In genomic region chr17:35219601-35220041, GRCm38 (mm10) we compare ENCODE assay signal across 10 mouse cellular contexts. TPM values are rescaled to one million over a fixed set of nuclear protein-coding genes. Genes with fewer than 3 reads are reported as not detected.
A peak's percentile ranks its signal among the peaks of the same experiment; 100 is the strongest.
DNase-seq lines count a peak whose midpoint lies in the region; ATAC-seq and TF ChIP-seq lines count a peak whose summit lies in the region.
"Had no signal": no experiment of that assay in that cellular context is flagged by ENCODE, and none has a peak within 500 bp of the region (broad histone marks: within the 10 kb centered on the region; RNA-seq: fewer than 3 reads in every experiment).

No protein-coding gene starts in this region.

- H3K9me3 ChIP-seq in heart, embryonic 11.5 days (replicated peaks; ENCODE audit: control insufficient read depth, low read length), result no peaks in the 10 kb centered on the region
- H3K9me3 ChIP-seq in liver, postnatal 0 days (ENCODE audit: low read length), result no peaks in the 10 kb centered on the region
- no peaks in the 10 kb centered on the region for H3K9me3 ChIP-seq in forebrain, embryonic 15.5 days
- H3K9me3 ChIP-seq: limb, embryonic 12.5 days had no signal

- H3K4me3 ChIP-seq in heart, embryonic 11.5 days (ENCODE audit: low read depth, low read length), result no peak overlapping the region
- H3K4me3 ChIP-seq in brown adipose tissue, adult 24 weeks (ENCODE audit: insufficient read depth, low read depth, low read length), result peak overlapping the region; percentile 25; the same call in 1 of the 2 replicates
- H3K4me3 ChIP-seq in liver, postnatal 0 days (ENCODE audit: low read depth, low read length), result no peak overlapping the region
- no peak overlapping the region for H3K4me3 ChIP-seq in forebrain, embryonic 15.5 days
- H3K4me3 ChIP-seq: limb, embryonic 12.5 days had no signal

- 61% methylated on average over 6 of the region's 6 CpGs for WGBS in heart, embryonic 11.5 days (ENCODE audit: insufficient replicate concordance)
- WGBS in liver, postnatal 0 days (ENCODE audit: insufficient replicate concordance), result 18% methylated on average over 6 of the region's 6 CpGs
- WGBS in forebrain, embryonic 15.5 days, result 90% methylated on average over 6 of the region's 6 CpGs

- H3K27me3 ChIP-seq in heart, embryonic 11.5 days (ENCODE audit: control insufficient read depth, insufficient read depth, low read length), result no peaks in the 10 kb centered on the region
- H3K27me3 ChIP-seq in liver, postnatal 0 days (ENCODE audit: insufficient read depth, low read length), result peaks cover 4% of the 10 kb centered on the region; the same call in 1 of the 2 replicates
- no peaks in the 10 kb centered on the region for H3K27me3 ChIP-seq in forebrain, embryonic 15.5 days
- H3K27me3 ChIP-seq: limb, embryonic 12.5 days had no signal

- H3K27ac ChIP-seq in heart, embryonic 11.5 days (ENCODE audit: low read depth, low read length), result peak overlapping the region; percentile 29; the same call in 1 of the 2 replicates
- H3K27ac ChIP-seq in brown adipose tissue, adult 24 weeks (replicated peaks; ENCODE audit: low read depth, low read length), result peak overlapping the region; percentile 98
- peak overlapping the region; percentile 80 for H3K27ac ChIP-seq in liver, postnatal 0 days (ENCODE audit: low read depth)
- no peak overlapping the region for H3K27ac ChIP-seq in forebrain, embryonic 15.5 days (replicated peaks)
- H3K27ac ChIP-seq: limb, embryonic 12.5 days had no signal

- TF ChIP-seq EP300 in liver, postnatal 0 days (IDR thresholded peaks at IDR 0.05; ENCODE audit: low read depth), result no peak

- no peak for TF ChIP-seq CTCF in liver, postnatal 0 days (IDR thresholded peaks at IDR 0.05; ENCODE audit: low read depth)

- H3K4me2 ChIP-seq in heart, embryonic 11.5 days, result no peak overlapping the region
- H3K4me2 ChIP-seq in liver, postnatal 0 days (ENCODE audit: low read depth, low read length), result peak overlapping the region; percentile 56; the same call in 1 of the 2 replicates
- no peak overlapping the region for H3K4me2 ChIP-seq in forebrain, embryonic 15.5 days (replicated peaks)
- H3K4me2 ChIP-seq: limb, embryonic 12.5 days had no signal

- no peak overlapping the region for H3K9ac ChIP-seq in heart, embryonic 11.5 days (ENCODE audit: low read depth, low read length)
- H3K9ac ChIP-seq in liver, postnatal 0 days (replicated peaks), result no peak overlapping the region
- no peak overlapping the region for H3K9ac ChIP-seq in forebrain, embryonic 15.5 days (replicated peaks)
- H3K9ac ChIP-seq: limb, embryonic 12.5 days had no signal

- 0 out of 2 replicates have a peak, but pooled peaks cover 2% of the 10 kb centered on the region for H3K36me3 ChIP-seq in heart, embryonic 11.5 days (ENCODE audit: control insufficient read depth, insufficient read depth, low read length)
- peaks cover 9% of the 10 kb centered on the region; the same call in 1 of the 2 replicates for H3K36me3 ChIP-seq in liver, postnatal 0 days (replicated peaks; ENCODE audit: insufficient read depth, low read length)
- H3K36me3 ChIP-seq in forebrain, embryonic 15.5 days, result peaks cover 18% of the 10 kb centered on the region

- DNase-seq in heart, postnatal 10 days, result no peak
- peak; percentile 74 for DNase-seq in A20 (ENCODE audit: low read depth, low spot score)
- no peak for DNase-seq in liver, postnatal 0 days
- no peak for DNase-seq in ovary, postnatal 10 days (ENCODE audit: low spot score)
- DNase-seq: gastrocnemius, postnatal 36 days had no signal

- peaks cover 19% of the 10 kb centered on the region for H3K4me1 ChIP-seq in heart, embryonic 11.5 days (ENCODE audit: control insufficient read depth, insufficient read depth, low read length)
- H3K4me1 ChIP-seq in brown adipose tissue, adult 24 weeks (ENCODE audit: control insufficient read depth, insufficient read depth, insufficient read length, low read length), result peaks cover 16% of the 10 kb centered on the region
- H3K4me1 ChIP-seq in liver, postnatal 0 days (ENCODE audit: insufficient read depth), result peaks cover 32% of the 10 kb centered on the region
- no peaks in the 10 kb centered on the region for H3K4me1 ChIP-seq in forebrain, embryonic 15.5 days
- H3K4me1 ChIP-seq: limb, embryonic 12.5 days had no signal

- intact Hi-C loops in heart, postnatal 10 days (cut with DNase I), result loop anchor here (2.0 kb wide), 1 partner anchor 19 kb away; no protein-coding TSS in a partner anchor

- no peak for ATAC-seq in heart, embryonic 11.5 days (replicated peaks; ENCODE audit: insufficient number of reproducible peaks, low FRiP score, low TSS enrichment)
- ATAC-seq in liver, postnatal 0 days, result peak; percentile 16; the same call in 1 of the 2 replicates
- ATAC-seq in erythroid progenitor cell, adult 5-6 weeks (replicated peaks; ENCODE audit: low FRiP score, poor library complexity, severe bottlenecking), result no peak
- ATAC-seq in forebrain, embryonic 15.5 days (replicated peaks), result no peak

RNA-seq across cellular contexts. Expression of gene Gm16181, which starts 1.0 kb away (rescaled TPM):
- 0.44 TPM in 1 of 2 replicates, not detected in the other for polyA plus RNA-seq in heart, embryonic 11.5 days (2014; fragmentation: Nextera tagmentation; extraction: Ambion mirVana)
- under 1 TPM in 1 of 2 experiments, not detected in 1; 0.84 TPM for total RNA-seq in heart, postnatal 10 days (2021)
- polyA plus RNA-seq in brown adipose tissue, adult 24 weeks (2012; ENCODE audit: insufficient read depth, insufficient read length, missing spikeins), result not detected in 2 replicates
- 0.22 TPM in 2 replicates for polyA plus RNA-seq in liver, postnatal 0 days (2015; fragmentation: Nextera tagmentation; extraction: Ambion mirVana)
- not detected in 2 replicates for total RNA-seq in erythroid progenitor cell, adult 5-6 weeks (2015; ENCODE audit: low replicate concordance)
- total RNA-seq in erythroid progenitor cell, adult 5-6 weeks (2017; ENCODE audit: low replicate concordance), result not detected in 2 replicates
- polyA plus RNA-seq in forebrain, embryonic 15.5 days (2015; fragmentation: Nextera tagmentation; extraction: Ambion mirVana), result 0.61 and 1.1 TPM in 2 replicates
- total RNA-seq: gastrocnemius, postnatal 36 days had no signal

RNA-seq across cellular contexts. Expression of gene Atp6v1g2, which starts 13.8 kb away (rescaled TPM):
- polyA plus RNA-seq in heart, embryonic 11.5 days (2014; fragmentation: Nextera tagmentation; extraction: Ambion mirVana), result 9.3 and 10.1 TPM in 2 replicates
- total RNA-seq in heart, postnatal 10 days (2021), result 1 to 10 TPM; 4.9 to 5.7 TPM
- 2.7 and 4.0 TPM in 2 replicates for polyA plus RNA-seq in brown adipose tissue, adult 24 weeks (2012; ENCODE audit: insufficient read depth, insufficient read length, missing spikeins)
- 0.98 and 1.3 TPM in 2 replicates for polyA plus RNA-seq in liver, postnatal 0 days (2015; fragmentation: Nextera tagmentation; extraction: Ambion mirVana)
- 6.1 TPM in 1 of 2 replicates, not detected in the other for total RNA-seq in erythroid progenitor cell, adult 5-6 weeks (2015; ENCODE audit: low replicate concordance)
- total RNA-seq in erythroid progenitor cell, adult 5-6 weeks (2017; ENCODE audit: low replicate concordance), result not detected in 2 replicates
- 38.2 and 41.5 TPM in 2 replicates for polyA plus RNA-seq in forebrain, embryonic 15.5 days (2015; fragmentation: Nextera tagmentation; extraction: Ambion mirVana)

RNA-seq across cellular contexts. Expression of gene Lta, which starts 14.5 kb away (rescaled TPM):
- not detected in 2 replicates for polyA plus RNA-seq in heart, embryonic 11.5 days (2014; fragmentation: Nextera tagmentation; extraction: Ambion mirVana)
- total RNA-seq in heart, postnatal 10 days (2021), result under 1 TPM in 1 of 2 experiments, not detected in 1; 0.17 TPM
- polyA plus RNA-seq in brown adipose tissue, adult 24 weeks (2012; ENCODE audit: insufficient read depth, insufficient read length, missing spikeins), result not detected in 2 replicates
- polyA plus RNA-seq in liver, postnatal 0 days (2015; fragmentation: Nextera tagmentation; extraction: Ambion mirVana), result not detected in 2 replicates
- not detected in 2 replicates for total RNA-seq in erythroid progenitor cell, adult 5-6 weeks (2015; ENCODE audit: low replicate concordance)
- 0.90 TPM in 1 of 2 replicates, not detected in the other for total RNA-seq in erythroid progenitor cell, adult 5-6 weeks (2017; ENCODE audit: low replicate concordance)
- 0.36 TPM in 1 of 2 replicates, not detected in the other for polyA plus RNA-seq in forebrain, embryonic 15.5 days (2015; fragmentation: Nextera tagmentation; extraction: Ambion mirVana)
- polyA plus RNA-seq: limb, embryonic 12.5 days had no signal

RNA-seq across cellular contexts. Expression of gene Nfkbil1, which starts 16.0 kb away (rescaled TPM):
- polyA plus RNA-seq in heart, embryonic 11.5 days (2014; fragmentation: Nextera tagmentation; extraction: Ambion mirVana), result 2.3 and 4.9 TPM in 2 replicates
- total RNA-seq in heart, postnatal 10 days (2021), result 10 to 100 TPM in 1 of 2 experiments, 1 to 10 TPM in 1; 10.0 to 12.2 TPM
- 5.2 and 6.7 TPM in 2 replicates for polyA plus RNA-seq in brown adipose tissue, adult 24 weeks (2012; ENCODE audit: insufficient read depth, insufficient read length, missing spikeins)
- 4.1 and 4.4 TPM in 2 replicates for polyA plus RNA-seq in liver, postnatal 0 days (2015; fragmentation: Nextera tagmentation; extraction: Ambion mirVana)
- total RNA-seq in erythroid progenitor cell, adult 5-6 weeks (2015; ENCODE audit: low replicate concordance), result 0.84 and 1.1 TPM in 2 replicates
- total RNA-seq in erythroid progenitor cell, adult 5-6 weeks (2017; ENCODE audit: low replicate concordance), result 3.0 TPM in 1 of 2 replicates, not detected in the other
- polyA plus RNA-seq in forebrain, embryonic 15.5 days (2015; fragmentation: Nextera tagmentation; extraction: Ambion mirVana), result 11.7 and 12.3 TPM in 2 replicates

RNA-seq across cellular contexts. Expression of gene Tnf, which starts 17.8 kb away (rescaled TPM):
- not detected in 2 replicates for polyA plus RNA-seq in heart, embryonic 11.5 days (2014; fragmentation: Nextera tagmentation; extraction: Ambion mirVana)
- under 1 TPM; 0.72 to 0.87 TPM for total RNA-seq in heart, postnatal 10 days (2021)
- polyA plus RNA-seq in brown adipose tissue, adult 24 weeks (2012; ENCODE audit: insufficient read depth, insufficient read length, missing spikeins), result not detected in 2 replicates
- 0.59 and 0.75 TPM in 2 replicates for polyA plus RNA-seq in liver, postnatal 0 days (2015; fragmentation: Nextera tagmentation; extraction: Ambion mirVana)
- 9.6 and 12.6 TPM in 2 replicates for total RNA-seq in erythroid progenitor cell, adult 5-6 weeks (2015; ENCODE audit: low replicate concordance)
- 0.90 and 3.2 TPM in 2 replicates for total RNA-seq in erythroid progenitor cell, adult 5-6 weeks (2017; ENCODE audit: low replicate concordance)
- polyA plus RNA-seq in forebrain, embryonic 15.5 days (2015; fragmentation: Nextera tagmentation; extraction: Ambion mirVana), result not detected in 2 replicates
- polyA plus RNA-seq: limb, embryonic 12.5 days had no signal
